Mouse (Mus musculus): Measurements from ENCODE around the gene Scn10a. TPM values are rescaled to one million over a fixed set of nuclear protein-coding genes. Genes with fewer than 3 reads are reported as not detected.

Scn10a gene
- total RNA-seq, 1 experiment, result 0.04 TPM

GRCm38 (mm10) chr9:119641985-119642384, 77.1 kb downstream of the Scn10a start:
- H3K9me3 ChIP-seq (ENCODE audit: control insufficient read depth, insufficient read depth, low read depth, low read length), result no peaks in the 10 kb centered on the region

GRCm38 (mm10) chr9:119634216-119634843, 84.8 kb downstream of the Scn10a start:
- DNase-seq (ENCODE audit: low read depth, low spot score), result no peak
- no peak overlapping the region for H3K9ac ChIP-seq (ENCODE audit: insufficient read depth, low read depth, low read length, poor library complexity, severe bottlenecking)
- no peak overlapping the region for H3K27ac ChIP-seq (ENCODE audit: insufficient read depth, low read depth, low read length, poor library complexity, severe bottlenecking)
- H3K4me1 ChIP-seq (ENCODE audit: control insufficient read depth in 2 of 2, insufficient read depth in 2 of 2, low read length in 2 of 2, poor library complexity in 1 of 2), result no peaks in the 10 kb centered on the region
- no peaks in the 10 kb centered on the region for H3K36me3 ChIP-seq (ENCODE audit: control insufficient read depth, insufficient read depth, low read length, poor library complexity, severe bottlenecking)
- no peak overlapping the region for H3K4me3 ChIP-seq (ENCODE audit: insufficient read depth in 1 of 2, low read depth in 1 of 2, low read length in 2 of 2, poor library complexity in 1 of 2, severe bottlenecking in 1 of 2)
- TF ChIP-seq ZC3H11A (IDR thresholded peaks at IDR 0.05; ENCODE audit: borderline replicate concordance, low read depth, low read length) (no peak), CHD2 (IDR thresholded peaks at IDR 0.05; ENCODE audit: low read depth, low read length) (no peak)
- in situ Hi-C loops (cut with MboI; ENCODE audit: low sequenced_read_pairs in 2 of 2, unreplicated experiment in 2 of 2), result no loop called here
- H3K9me3 ChIP-seq (ENCODE audit: control insufficient read depth, insufficient read depth, low read depth, low read length), result no peaks in the 10 kb centered on the region

More at GRCm38 (mm10) chr9:119641985-119642384, 77.1 kb downstream of the Scn10a start:
- TF ChIP-seq ZC3H11A (IDR thresholded peaks at IDR 0.05; ENCODE audit: borderline replicate concordance, low read depth, low read length) (no peak), MAFK (IDR thresholded peaks at IDR 0.05; ENCODE audit: insufficient read depth, low read depth, low read length) (peak; percentile 100)
- Histone ChIP-seq H3K36me3 (ENCODE audit: control insufficient read depth, insufficient read depth, low read length, poor library complexity, severe bottlenecking) (no peaks in the 10 kb centered on the region), H3K4me1 (ENCODE audit: control insufficient read depth in 2 of 2, insufficient read depth in 2 of 2, low read length in 2 of 2, poor library complexity in 1 of 2) (no peaks in the 10 kb centered on the region), H3K4me3 (ENCODE audit: insufficient read depth in 1 of 2, low read depth in 1 of 2, low read length in 2 of 2, poor library complexity in 1 of 2, severe bottlenecking in 1 of 2) (no peak overlapping the region), H3K9ac (ENCODE audit: insufficient read depth, low read depth, low read length, poor library complexity, severe bottlenecking) (no peak overlapping the region), H3K27ac (ENCODE audit: insufficient read depth, low read depth, low read length, poor library complexity, severe bottlenecking) (peak overlapping the region; percentile 26)
- DNase-seq (ENCODE audit: low read depth, low spot score), result no peak
- in situ Hi-C loops (cut with MboI; ENCODE audit: low sequenced_read_pairs in 2 of 2, unreplicated experiment in 2 of 2), result no loop called here

- no peak for DNase-seq (ENCODE audit: low read depth, low spot score)
- TF ChIP-seq MAFK (IDR thresholded peaks at IDR 0.05; ENCODE audit: insufficient read depth, low read depth, low read length) (no peak), ZNF384 (IDR thresholded peaks at IDR 0.05; ENCODE audit: low read depth, low read length) (no peak), CHD2 (IDR thresholded peaks at IDR 0.05; ENCODE audit: low read depth, low read length) (no peak), ZC3H11A (IDR thresholded peaks at IDR 0.05; ENCODE audit: borderline replicate concordance, low read depth, low read length) (no peak), HCFC1 (IDR thresholded peaks at IDR 0.05; ENCODE audit: borderline replicate concordance, insufficient read depth, low read length) (no peak)
- no peak overlapping the region for H3K27ac ChIP-seq (ENCODE audit: insufficient read depth, low read depth, low read length, poor library complexity, severe bottlenecking)
- H3K9me3 ChIP-seq (ENCODE audit: control insufficient read depth, insufficient read depth, low read depth, low read length), result no peaks in the 10 kb centered on the region
- in situ Hi-C loops (cut with MboI; ENCODE audit: low sequenced_read_pairs in 2 of 2, unreplicated experiment in 2 of 2), result no loop called here
- no peak overlapping the region for H3K9ac ChIP-seq (ENCODE audit: insufficient read depth, low read depth, low read length, poor library complexity, severe bottlenecking)
- no peaks in the 10 kb centered on the region for H3K36me3 ChIP-seq (ENCODE audit: control insufficient read depth, insufficient read depth, low read length, poor library complexity, severe bottlenecking)
- no peaks in the 10 kb centered on the region for H3K4me1 ChIP-seq (ENCODE audit: control insufficient read depth in 2 of 2, insufficient read depth in 2 of 2, low read length in 2 of 2, poor library complexity in 1 of 2)
- no peak overlapping the region for H3K4me3 ChIP-seq (ENCODE audit: insufficient read depth in 1 of 2, low read depth in 1 of 2, low read length in 2 of 2, poor library complexity in 1 of 2, severe bottlenecking in 1 of 2)
Observed at GRCm38 (mm10) chr9:119633475-119633874, 85.6 kb downstream of the Scn10a start.

GRCm38 (mm10) chr9:119632801-119633200, 86.3 kb downstream of the Scn10a start:
- no peaks in the 10 kb centered on the region for H3K36me3 ChIP-seq (ENCODE audit: control insufficient read depth, insufficient read depth, low read length, poor library complexity, severe bottlenecking)
- H3K9me3 ChIP-seq (ENCODE audit: control insufficient read depth, insufficient read depth, low read depth, low read length), result no peaks in the 10 kb centered on the region
- in situ Hi-C loops (cut with MboI; ENCODE audit: low sequenced_read_pairs in 2 of 2, unreplicated experiment in 2 of 2), result no loop called here
- H3K27ac ChIP-seq (ENCODE audit: insufficient read depth, low read depth, low read length, poor library complexity, severe bottlenecking), result no peak overlapping the region
- no peak overlapping the region for H3K4me3 ChIP-seq (ENCODE audit: insufficient read depth in 1 of 2, low read depth in 1 of 2, low read length in 2 of 2, poor library complexity in 1 of 2, severe bottlenecking in 1 of 2)
- no peaks in the 10 kb centered on the region for H3K4me1 ChIP-seq (ENCODE audit: control insufficient read depth in 2 of 2, insufficient read depth in 2 of 2, low read length in 2 of 2, poor library complexity in 1 of 2)
- H3K9ac ChIP-seq (ENCODE audit: insufficient read depth, low read depth, low read length, poor library complexity, severe bottlenecking), result no peak overlapping the region
- TF ChIP-seq CHD2 (IDR thresholded peaks at IDR 0.05; ENCODE audit: low read depth, low read length), result no peak
- TF ChIP-seq MAFK (IDR thresholded peaks at IDR 0.05; ENCODE audit: insufficient read depth, low read depth, low read length), result no peak
- TF ChIP-seq ZC3H11A (IDR thresholded peaks at IDR 0.05; ENCODE audit: borderline replicate concordance, low read depth, low read length), result no peak
- TF ChIP-seq ZNF384 (IDR thresholded peaks at IDR 0.05; ENCODE audit: low read depth, low read length), result no peak
- no peak for TF ChIP-seq HCFC1 (IDR thresholded peaks at IDR 0.05; ENCODE audit: borderline replicate concordance, insufficient read depth, low read length)
- DNase-seq (ENCODE audit: low read depth, low spot score), result no peak

- no peak for DNase-seq (ENCODE audit: low read depth, low spot score)
- Histone ChIP-seq H3K27ac (ENCODE audit: insufficient read depth, low read depth, low read length, poor library complexity, severe bottlenecking) (no peak overlapping the region; the same call in 1 of the 2 replicates), H3K9ac (ENCODE audit: insufficient read depth, low read depth, low read length, poor library complexity, severe bottlenecking) (no peak overlapping the region), H3K36me3 (ENCODE audit: control insufficient read depth, insufficient read depth, low read length, poor library complexity, severe bottlenecking) (no peaks in the 10 kb centered on the region), H3K4me3 (ENCODE audit: insufficient read depth in 1 of 2, low read depth in 1 of 2, low read length in 2 of 2, poor library complexity in 1 of 2, severe bottlenecking in 1 of 2) (no peak overlapping the region), H3K9me3 (ENCODE audit: control insufficient read depth, insufficient read depth, low read depth, low read length) (no peaks in the 10 kb centered on the region), H3K4me1 (ENCODE audit: control insufficient read depth in 2 of 2, insufficient read depth in 2 of 2, low read length in 2 of 2, poor library complexity in 1 of 2) (no peaks in the 10 kb centered on the region)
- TF ChIP-seq ZC3H11A (IDR thresholded peaks at IDR 0.05; ENCODE audit: borderline replicate concordance, low read depth, low read length) (no peak), MAFK (IDR thresholded peaks at IDR 0.05; ENCODE audit: insufficient read depth, low read depth, low read length) (no peak), ZNF384 (IDR thresholded peaks at IDR 0.05; ENCODE audit: low read depth, low read length) (no peak), HCFC1 (IDR thresholded peaks at IDR 0.05; ENCODE audit: borderline replicate concordance, insufficient read depth, low read length) (no peak), CHD2 (IDR thresholded peaks at IDR 0.05; ENCODE audit: low read depth, low read length) (no peak)
- in situ Hi-C loops (cut with MboI; ENCODE audit: low sequenced_read_pairs in 2 of 2, unreplicated experiment in 2 of 2), result no loop called here
Observed at GRCm38 (mm10) chr9:119631899-119632533, 87.1 kb downstream of the Scn10a start.

All from ES-E14 (cell line).